Comparison of ENCODE assay signal across 30 mouse cellular contexts in genomic region chr10:8657176-8658023, GRCm38 (mm10).
DNase-seq lines count a peak whose midpoint lies in the region; ATAC-seq and TF ChIP-seq lines count a peak whose summit lies in the region.
"Had no signal": no experiment of that assay in that cellular context is flagged by ENCODE, and none has a peak within 500 bp of the region (broad histone marks: within the 10 kb centered on the region; RNA-seq: fewer than 3 reads in every experiment).

No protein-coding gene starts in this region.

- ATAC-seq in lung, postnatal 0 days = 0 out of 2 replicates have a peak, but pooled peaks have one; percentile 27
- ATAC-seq: activated CD4-positive, CD25-positive, alpha-beta regulatory T cell, adult 4 months; forebrain, postnatal 0 days; hindbrain, embryonic 16.5 days; midbrain, embryonic 15.5 days had no signal

- H3K79me2 ChIP-seq in heart, adult 2 months (replicated peaks; ENCODE audit: control insufficient read depth, insufficient read depth, low read length) = no peaks in the 10 kb centered on the region

- no peak for TF ChIP-seq EP300 in heart, adult 2 months (IDR thresholded peaks at IDR 0.05; ENCODE audit: insufficient read depth, low read depth, low read length)
- TF ChIP-seq EP300 in lung, postnatal 0 days (IDR thresholded peaks at IDR 0.05) = no peak

- no peak for TF ChIP-seq CTCF in heart, adult 2 months (IDR thresholded peaks at IDR 0.05)
- TF ChIP-seq CTCF in lung, postnatal 0 days (IDR thresholded peaks at IDR 0.05) = no peak

- H3K27me3 ChIP-seq in heart, adult 2 months (ENCODE audit: control insufficient read depth, insufficient read depth, low read length) = no peaks in the 10 kb centered on the region
- H3K27me3 ChIP-seq in lung, postnatal 0 days (replicated peaks; ENCODE audit: insufficient read depth, low read length) = no peaks in the 10 kb centered on the region
- H3K27me3 ChIP-seq: forebrain, embryonic 12.5 days; heart, embryonic 12.5 days; limb, embryonic 15.5 days; liver, embryonic 15.5 days; midbrain, embryonic 15.5 days; neural tube, embryonic 15.5 days had no signal

- H3K4me3 ChIP-seq in heart, adult 2 months = no peak overlapping the region
- no peak overlapping the region for H3K4me3 ChIP-seq in lung, postnatal 0 days (ENCODE audit: low read depth, low read length)
- no peak overlapping the region for H3K4me3 ChIP-seq in brown adipose tissue, adult 24 weeks (ENCODE audit: insufficient read depth, low read depth, low read length)
- H3K4me3 ChIP-seq: erythroblast, embryonic 14.5 days; forebrain, embryonic 12.5 days; heart, embryonic 12.5 days; limb, embryonic 10.5 days; limb, embryonic 15.5 days; liver, embryonic 15.5 days; midbrain, embryonic 10.5 days; midbrain, embryonic 15.5 days; neural tube, embryonic 15.5 days had no signal

- H3K27ac ChIP-seq in heart, adult 2 months = peak overlapping the region; percentile 34; the same call in 1 of the 2 replicates
- H3K27ac ChIP-seq in lung, postnatal 0 days (ENCODE audit: low read length) = peak overlapping the region; percentile 71
- peak overlapping the region; percentile 85 for H3K27ac ChIP-seq in brown adipose tissue, adult 24 weeks (replicated peaks; ENCODE audit: low read depth, low read length)
- H3K27ac ChIP-seq: forebrain, embryonic 12.5 days; limb, embryonic 10.5 days; limb, embryonic 15.5 days; liver, embryonic 15.5 days; midbrain, embryonic 10.5 days; midbrain, embryonic 15.5 days; neural tube, embryonic 15.5 days had no signal

- H3K4me1 ChIP-seq in heart, adult 2 months (ENCODE audit: control insufficient read depth, insufficient read depth, low read length) = no peaks in the 10 kb centered on the region
- H3K4me1 ChIP-seq in lung, postnatal 0 days (ENCODE audit: insufficient read depth, low read depth, low read length) = no peaks in the 10 kb centered on the region
- no peaks in the 10 kb centered on the region; the same call in 1 of the 2 replicates for H3K4me1 ChIP-seq in brown adipose tissue, adult 24 weeks (ENCODE audit: control insufficient read depth, insufficient read depth, insufficient read length, low read length)
- H3K4me1 ChIP-seq: forebrain, embryonic 12.5 days; limb, embryonic 15.5 days; liver, embryonic 15.5 days; midbrain, embryonic 10.5 days; midbrain, embryonic 15.5 days; neural tube, embryonic 15.5 days had no signal

- TF ChIP-seq POLR2A in heart, adult 2 months (IDR thresholded peaks at IDR 0.05; ENCODE audit: insufficient read depth, low read depth, low read length) = no peak

- H3K9me3 ChIP-seq in lung, postnatal 0 days (ENCODE audit: low read length) = no peaks in the 10 kb centered on the region
- H3K9me3 ChIP-seq: forebrain, embryonic 12.5 days; heart, embryonic 12.5 days; limb, embryonic 10.5 days; limb, embryonic 15.5 days; liver, embryonic 15.5 days; midbrain, embryonic 10.5 days; midbrain, embryonic 15.5 days; neural tube, embryonic 15.5 days had no signal

- DNase-seq in heart, adult 2 months = no peak
- no peak for DNase-seq in heart, postnatal 4 days
- peak; percentile 58 for DNase-seq in lung, postnatal 0 days (ENCODE audit: low spot score)
- DNase-seq in lung, postnatal 10 days = no peak
- no peak for DNase-seq in right cerebral cortex, postnatal 4 days
- no peak for DNase-seq in kidney, adult 8-10 months
- DNase-seq: B cell, adult 2 months; cerebellum, adult 18-20 months; cerebellum, postnatal 10 days; forebrain, postnatal 0 days; gastrocnemius, postnatal 14 days; kidney, adult 18-20 months; kidney, postnatal 4 days; layer of hippocampus, postnatal 36 days; retina, postnatal 1 day; right cerebral cortex, postnatal 14 days; spleen, adult 18-20 months; thymus, postnatal 25 days had no signal

- H3K36me3 ChIP-seq in heart, adult 2 months (ENCODE audit: control insufficient read depth, insufficient read depth, low read length) = no peaks in the 10 kb centered on the region
- H3K36me3 ChIP-seq in lung, postnatal 0 days (ENCODE audit: insufficient read depth, low read length) = no peaks in the 10 kb centered on the region
- H3K36me3 ChIP-seq: forebrain, embryonic 12.5 days; heart, embryonic 12.5 days; limb, embryonic 10.5 days; limb, embryonic 15.5 days; liver, embryonic 15.5 days; midbrain, embryonic 10.5 days; midbrain, embryonic 15.5 days; neural tube, embryonic 15.5 days had no signal

- intact Hi-C loops in heart, adult 2 months (cut with DNase I) = no loop called here

- H3K9ac ChIP-seq in heart, adult 2 months (ENCODE audit: low read depth, low read length) = no peak overlapping the region
- no peak overlapping the region for H3K9ac ChIP-seq in lung, postnatal 0 days (replicated peaks; ENCODE audit: low read depth)
- H3K9ac ChIP-seq: forebrain, embryonic 12.5 days; forebrain, postnatal 0 days; heart, embryonic 12.5 days; limb, embryonic 15.5 days; liver, embryonic 15.5 days; midbrain, embryonic 15.5 days; neural tube, embryonic 15.5 days had no signal

- H3K4me2 ChIP-seq in lung, postnatal 0 days (replicated peaks; ENCODE audit: low read depth, low read length) = no peak overlapping the region
- H3K4me2 ChIP-seq: forebrain, embryonic 12.5 days; heart, embryonic 12.5 days; limb, embryonic 15.5 days; liver, embryonic 15.5 days; midbrain, embryonic 15.5 days; neural tube, embryonic 15.5 days had no signal

- 75% methylated on average over 2 of the region's 2 CpGs for WGBS in heart, adult 2 months
- WGBS in lung, postnatal 0 days = 57% methylated on average over 2 of the region's 2 CpGs

Comparison
In these comparisons a context has a peak if more than half of its experiments do, and no peak if none do; other contexts are left out.
1. H3K27ac ChIP-seq: peak in every context shown above with its lines; median percentile 85 in brown adipose tissue, adult 24 weeks; 71 in lung, postnatal 0 days; 34 in heart, adult 2 months.